Mouse (Mus musculus): ENCODE results near the gene Cers3. TPM values are rescaled to one million over a fixed set of nuclear protein-coding genes. Genes with fewer than 3 reads are reported as not detected.

Cers3 gene
- total and polyA plus RNA-seq, 3 experiments, result 0.01 to 0.11 TPM; not detected in 1

DNA sequence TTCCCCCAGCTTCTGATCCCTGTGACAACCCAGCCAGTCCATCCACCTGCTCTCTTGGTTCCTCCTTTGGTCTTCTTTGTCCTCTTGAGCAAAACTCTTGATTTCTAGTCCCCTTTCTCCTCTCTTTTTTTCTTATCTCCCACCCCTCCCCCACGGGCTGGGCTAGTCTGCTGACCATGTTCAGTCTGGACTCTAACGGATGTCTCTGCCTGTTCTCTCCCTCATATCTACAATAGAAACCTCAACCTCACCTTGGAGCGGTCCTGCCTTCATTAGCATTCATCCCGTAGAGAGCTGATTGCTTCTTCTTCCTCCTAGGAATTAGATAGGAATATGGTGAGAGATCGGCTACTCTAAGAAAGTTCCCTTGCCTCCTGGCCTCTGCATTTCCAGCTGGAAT, 87.5 kb downstream of the Cers3 start:
- Histone ChIP-seq H3K36me3 (replicated peaks) (no peaks in the 10 kb centered on the region), H3K4me1 (ENCODE audit: insufficient read depth, low read depth, low read length) (no peaks in the 10 kb centered on the region), H3K27me3 (ENCODE audit: insufficient read depth, low read length) (no peaks in the 10 kb centered on the region), H3K9me3 (replicated peaks) (no peaks in the 10 kb centered on the region), H3K4me3 (ENCODE audit: low read depth, low read length) (no peak overlapping the region)
- TF ChIP-seq TAL1 (conservative IDR thresholded peaks at IDR 0.05; ENCODE audit: low read depth, low read length), result no peak
- TF ChIP-seq GATA2 (IDR thresholded peaks at IDR 0.05; ENCODE audit: borderline replicate concordance, low read depth, low read length), result no peak
- TF ChIP-seq POLR2AphosphoS5 (IDR thresholded peaks at IDR 0.05; ENCODE audit: insufficient replicate concordance, low read depth, low read length), result no peak
- no peak for TF ChIP-seq GATA1 (IDR thresholded peaks at IDR 0.05; ENCODE audit: borderline replicate concordance, low read length)
- TF ChIP-seq CTCF (IDR thresholded peaks at IDR 0.05; ENCODE audit: low read depth, low read length), result no peak
- DNase-seq (ENCODE audit: low spot score) (no peak), ATAC-seq (ENCODE audit: extremely low read depth, insufficient number of reproducible peaks, low FRiP score, poor library complexity, severe bottlenecking) (no peak)

GRCm38 (mm10) chr7:66831295-66831694, 88.0 kb downstream of the Cers3 start:
- ATAC-seq (ENCODE audit: extremely low read depth, insufficient number of reproducible peaks, low FRiP score, poor library complexity, severe bottlenecking) (no peak), DNase-seq (ENCODE audit: low spot score) (no peak)
- H3K27me3 ChIP-seq (ENCODE audit: insufficient read depth, low read length), result no peaks in the 10 kb centered on the region
- H3K9me3 ChIP-seq (replicated peaks), result no peaks in the 10 kb centered on the region
- H3K4me1 ChIP-seq (ENCODE audit: insufficient read depth, low read depth, low read length), result no peaks in the 10 kb centered on the region
- no peak overlapping the region for H3K4me3 ChIP-seq (ENCODE audit: low read depth, low read length)
- no peaks in the 10 kb centered on the region for H3K36me3 ChIP-seq (replicated peaks)
- TF ChIP-seq POLR2AphosphoS5 (IDR thresholded peaks at IDR 0.05; ENCODE audit: insufficient replicate concordance, low read depth, low read length) (no peak), CTCF (IDR thresholded peaks at IDR 0.05; ENCODE audit: low read depth, low read length) (no peak), TAL1 (conservative IDR thresholded peaks at IDR 0.05; ENCODE audit: low read depth, low read length) (no peak), GATA2 (IDR thresholded peaks at IDR 0.05; ENCODE audit: borderline replicate concordance, low read depth, low read length) (no peak), GATA1 (IDR thresholded peaks at IDR 0.05; ENCODE audit: borderline replicate concordance, low read length) (no peak)

GRCm38 (mm10) chr7:66839463-66840007, 96.2 kb downstream of the Cers3 start, which contains the start of gene Adamts17:
Gene Adamts17, plus strand, starts transcription at chr7:66839735.
- TF ChIP-seq GATA1 (IDR thresholded peaks at IDR 0.05; ENCODE audit: borderline replicate concordance, low read length) (no peak), TAL1 (conservative IDR thresholded peaks at IDR 0.05; ENCODE audit: low read depth, low read length) (no peak), GATA2 (IDR thresholded peaks at IDR 0.05; ENCODE audit: borderline replicate concordance, low read depth, low read length) (no peak), POLR2AphosphoS5 (IDR thresholded peaks at IDR 0.05; ENCODE audit: insufficient replicate concordance, low read depth, low read length) (no peak), CTCF (IDR thresholded peaks at IDR 0.05; ENCODE audit: low read depth, low read length) (no peak)
- no peaks in the 10 kb centered on the region for H3K36me3 ChIP-seq (replicated peaks)
- H3K4me1 ChIP-seq (ENCODE audit: insufficient read depth, low read depth, low read length), result no peaks in the 10 kb centered on the region
- ATAC-seq (ENCODE audit: extremely low read depth, insufficient number of reproducible peaks, low FRiP score, poor library complexity, severe bottlenecking), result no peak
- no peak for DNase-seq (ENCODE audit: low spot score)
- no peaks in the 10 kb centered on the region for H3K27me3 ChIP-seq (ENCODE audit: insufficient read depth, low read length)
- H3K9me3 ChIP-seq (replicated peaks), result peaks cover 20% of the 10 kb centered on the region
- peak within 1 kb of the TSS; percentile 7; the same call in 1 of the 2 replicates for H3K4me3 ChIP-seq (ENCODE audit: low read depth, low read length)

- TF ChIP-seq TAL1 (conservative IDR thresholded peaks at IDR 0.05; ENCODE audit: low read depth, low read length), result no peak
- no peak for TF ChIP-seq GATA2 (IDR thresholded peaks at IDR 0.05; ENCODE audit: borderline replicate concordance, low read depth, low read length)
- no peak for TF ChIP-seq GATA1 (IDR thresholded peaks at IDR 0.05; ENCODE audit: borderline replicate concordance, low read length)
- TF ChIP-seq POLR2AphosphoS5 (IDR thresholded peaks at IDR 0.05; ENCODE audit: insufficient replicate concordance, low read depth, low read length), result no peak
- no peak for TF ChIP-seq CTCF (IDR thresholded peaks at IDR 0.05; ENCODE audit: low read depth, low read length)
- no peaks in the 10 kb centered on the region for H3K27me3 ChIP-seq (ENCODE audit: insufficient read depth, low read length)
- ATAC-seq (ENCODE audit: extremely low read depth, insufficient number of reproducible peaks, low FRiP score, poor library complexity, severe bottlenecking) (no peak), DNase-seq (ENCODE audit: low spot score) (no peak)
- no peaks in the 10 kb centered on the region for H3K36me3 ChIP-seq (replicated peaks)
- H3K4me3 ChIP-seq (ENCODE audit: low read depth, low read length), result peak overlapping the region; percentile 7; the same call in 1 of the 2 replicates
- no peaks in the 10 kb centered on the region for H3K4me1 ChIP-seq (ENCODE audit: insufficient read depth, low read depth, low read length)
- peaks cover 20% of the 10 kb centered on the region for H3K9me3 ChIP-seq (replicated peaks)
Measured at GRCm38 (mm10) chr7:66840008-66840719, 96.9 kb downstream of the Cers3 start.

DNA sequence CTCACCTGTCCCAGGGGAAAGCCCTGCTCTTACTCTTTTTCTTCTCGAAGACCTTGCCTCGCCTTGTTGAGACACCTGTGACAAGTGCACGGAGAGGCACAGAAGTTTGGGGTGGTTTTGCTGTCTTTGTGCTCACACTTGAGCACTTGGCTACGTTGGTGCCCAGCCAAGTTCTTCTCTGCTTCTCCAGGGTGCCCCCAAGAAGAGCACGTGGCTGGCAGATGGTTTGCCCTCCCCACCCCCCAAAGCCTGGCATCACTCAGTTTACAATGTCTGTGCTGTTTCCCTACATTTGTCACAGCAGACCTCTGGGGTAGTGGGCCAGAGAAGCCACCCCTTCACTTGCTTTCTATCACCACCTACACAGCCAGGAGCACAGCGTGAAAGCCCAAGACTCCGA, 97.9 kb downstream of the Cers3 start:
- H3K27me3 ChIP-seq (ENCODE audit: insufficient read depth, low read length), result no peaks in the 10 kb centered on the region
- no peak for TF ChIP-seq TAL1 (conservative IDR thresholded peaks at IDR 0.05; ENCODE audit: low read depth, low read length)
- no peak for TF ChIP-seq CTCF (IDR thresholded peaks at IDR 0.05; ENCODE audit: low read depth, low read length)
- no peak for TF ChIP-seq GATA1 (IDR thresholded peaks at IDR 0.05; ENCODE audit: borderline replicate concordance, low read length)
- no peak for TF ChIP-seq POLR2AphosphoS5 (IDR thresholded peaks at IDR 0.05; ENCODE audit: insufficient replicate concordance, low read depth, low read length)
- TF ChIP-seq GATA2 (IDR thresholded peaks at IDR 0.05; ENCODE audit: borderline replicate concordance, low read depth, low read length), result no peak
- H3K4me3 ChIP-seq (ENCODE audit: low read depth, low read length), result no peak overlapping the region
- peaks cover 20% of the 10 kb centered on the region for H3K9me3 ChIP-seq (replicated peaks)
- no peaks in the 10 kb centered on the region for H3K36me3 ChIP-seq (replicated peaks)
- no peak for DNase-seq (ENCODE audit: low spot score)
- ATAC-seq (ENCODE audit: extremely low read depth, insufficient number of reproducible peaks, low FRiP score, poor library complexity, severe bottlenecking), result no peak
- H3K4me1 ChIP-seq (ENCODE audit: insufficient read depth, low read depth, low read length), result no peaks in the 10 kb centered on the region

DNA sequence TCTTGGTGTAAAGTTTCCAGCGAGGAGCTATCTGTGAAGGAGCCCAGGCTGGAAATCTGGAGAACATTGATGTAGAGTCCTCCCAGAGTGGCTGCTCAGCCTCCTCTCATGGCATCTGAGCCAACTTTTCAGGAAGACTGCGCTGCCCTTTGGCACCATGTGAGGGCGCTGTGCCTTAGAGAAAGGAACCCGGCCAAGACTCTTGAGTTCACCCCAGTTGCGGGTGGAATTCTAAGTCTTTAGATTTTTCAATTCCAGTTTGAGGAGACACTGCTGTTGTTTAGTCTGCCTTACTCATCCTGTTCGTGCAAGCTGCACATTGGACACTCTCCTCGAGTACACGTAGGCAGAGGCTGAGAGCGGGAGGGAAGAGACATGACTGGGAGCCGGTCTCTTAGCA, 98.7 kb downstream of the Cers3 start:
- H3K27me3 ChIP-seq (ENCODE audit: insufficient read depth, low read length), result no peaks in the 10 kb centered on the region
- peaks cover 20% of the 10 kb centered on the region for H3K9me3 ChIP-seq (replicated peaks)
- H3K4me3 ChIP-seq (ENCODE audit: low read depth, low read length), result no peak overlapping the region
- no peak for DNase-seq (ENCODE audit: low spot score)
- ATAC-seq (ENCODE audit: extremely low read depth, insufficient number of reproducible peaks, low FRiP score, poor library complexity, severe bottlenecking), result no peak
- no peak for TF ChIP-seq GATA2 (IDR thresholded peaks at IDR 0.05; ENCODE audit: borderline replicate concordance, low read depth, low read length)
- no peak for TF ChIP-seq POLR2AphosphoS5 (IDR thresholded peaks at IDR 0.05; ENCODE audit: insufficient replicate concordance, low read depth, low read length)
- no peak for TF ChIP-seq GATA1 (IDR thresholded peaks at IDR 0.05; ENCODE audit: borderline replicate concordance, low read length)
- no peak for TF ChIP-seq TAL1 (conservative IDR thresholded peaks at IDR 0.05; ENCODE audit: low read depth, low read length)
- no peaks in the 10 kb centered on the region for H3K36me3 ChIP-seq (replicated peaks)
- no peaks in the 10 kb centered on the region for H3K4me1 ChIP-seq (ENCODE audit: insufficient read depth, low read depth, low read length)

Data from G1E (cell line).